Mouse (Mus musculus): Measurements from ENCODE around the gene Gng2. TPM values are rescaled to one million over a fixed set of nuclear protein-coding genes. Genes with fewer than 3 reads are reported as not detected.

Gene Gng2
- polyA plus RNA-seq, 1 experiment from 2014 or later, result 32.7 TPM

DNA sequence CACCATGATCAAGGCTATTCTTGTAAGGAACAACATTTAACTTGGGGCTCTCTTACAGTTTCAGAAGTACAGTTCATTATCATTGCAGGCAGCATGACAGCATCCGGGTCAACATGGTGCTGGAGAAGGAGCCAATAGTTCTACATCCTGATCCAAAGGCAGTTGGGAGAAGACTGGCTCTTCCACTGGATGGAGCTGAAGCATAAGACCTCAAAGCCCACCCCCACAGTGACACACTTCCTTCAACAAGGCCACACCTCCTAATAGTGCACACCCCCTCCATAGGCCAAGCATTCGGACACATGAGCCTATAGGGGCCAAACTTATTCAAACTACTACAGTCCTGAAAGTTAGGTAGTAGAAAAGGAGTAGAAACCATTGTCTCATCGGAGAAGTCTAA lies 42.3 kb downstream of the Gng2 start:
- Histone ChIP-seq H3K4me3 (ENCODE audit: low read depth, low read length) (no peak overlapping the region), H3K36me3 (ENCODE audit: control insufficient read depth, insufficient read depth, low read length) (no peaks in the 10 kb centered on the region), H3K27ac (ENCODE audit: low read depth, low read length) (no peak overlapping the region), H3K9me3 (ENCODE audit: control insufficient read depth, low read length) (no peaks in the 10 kb centered on the region), H3K4me1 (replicated peaks; ENCODE audit: control insufficient read depth, insufficient read depth, low read length) (no peaks in the 10 kb centered on the region), H3K9ac (ENCODE audit: low read depth, low read length) (no peak overlapping the region), H3K4me2 (no peak overlapping the region), H3K27me3 (replicated peaks; ENCODE audit: control insufficient read depth, insufficient read depth, low read length) (no peaks in the 10 kb centered on the region)
- ATAC-seq (replicated peaks; ENCODE audit: low FRiP score) (no peak), DNase-seq (ENCODE audit: low spot score) (no peak)
- 90% methylated on average over 3 of the region's 3 CpGs for WGBS

DNA sequence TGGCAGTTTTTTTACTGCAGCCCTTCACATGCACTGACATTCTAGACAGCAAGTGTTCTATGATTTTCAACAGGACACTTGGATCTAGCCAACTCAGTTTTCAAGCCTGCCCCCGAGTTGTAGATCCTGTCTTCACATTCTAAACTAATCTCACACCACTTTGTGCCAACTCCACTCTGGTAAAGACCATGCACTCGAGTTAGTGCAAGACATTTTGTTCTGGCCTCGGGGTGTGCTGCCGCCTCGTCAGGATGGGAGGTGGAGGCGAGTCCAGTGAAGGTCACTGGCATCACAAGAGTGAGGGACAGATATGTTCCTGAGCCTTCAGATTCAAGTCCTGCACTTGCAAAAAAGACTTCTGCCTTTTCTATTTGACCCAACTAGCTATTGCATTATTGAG lies 44.1 kb downstream of the Gng2 start:
- Histone ChIP-seq H3K4me2 (no peak overlapping the region), H3K4me1 (replicated peaks; ENCODE audit: control insufficient read depth, insufficient read depth, low read length) (peaks cover under 1% of the 10 kb centered on the region), H3K4me3 (ENCODE audit: low read depth, low read length) (no peak overlapping the region), H3K9ac (ENCODE audit: low read depth, low read length) (no peak overlapping the region), H3K9me3 (ENCODE audit: control insufficient read depth, low read length) (no peaks in the 10 kb centered on the region), H3K27me3 (replicated peaks; ENCODE audit: control insufficient read depth, insufficient read depth, low read length) (no peaks in the 10 kb centered on the region), H3K36me3 (ENCODE audit: control insufficient read depth, insufficient read depth, low read length) (no peaks in the 10 kb centered on the region), H3K27ac (ENCODE audit: low read depth, low read length) (no peak overlapping the region)
- DNase-seq (ENCODE audit: low spot score) (no peak), ATAC-seq (replicated peaks; ENCODE audit: low FRiP score) (no peak)
- 85% methylated on average over 6 of the region's 6 CpGs for WGBS

DNA sequence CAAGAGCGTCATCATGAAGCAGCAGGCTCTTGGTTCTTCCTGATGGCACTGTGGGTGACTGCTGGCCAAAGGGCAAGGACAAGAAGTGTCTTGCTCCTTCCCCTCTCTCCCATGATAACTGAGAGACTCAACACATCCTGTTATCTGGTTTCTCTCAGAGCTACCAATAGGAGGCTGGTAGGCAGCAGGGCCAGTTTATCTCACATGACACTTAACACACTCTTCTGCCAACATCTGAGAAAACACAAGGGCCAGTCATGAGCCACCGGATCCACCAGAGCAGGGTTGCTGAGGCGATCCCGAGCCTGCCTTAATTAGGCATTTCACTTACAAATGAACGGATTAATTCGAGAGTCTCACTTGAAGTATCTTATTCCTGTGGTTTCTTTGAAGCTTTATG lies 49.5 kb downstream of the Gng2 start:
- Histone ChIP-seq H3K27ac (ENCODE audit: low read depth, low read length) (no peak overlapping the region; the same call in 1 of the 2 replicates), H3K4me3 (ENCODE audit: low read depth, low read length) (no peak overlapping the region), H3K9ac (ENCODE audit: low read depth, low read length) (no peak overlapping the region), H3K4me1 (replicated peaks; ENCODE audit: control insufficient read depth, insufficient read depth, low read length) (peaks cover 14% of the 10 kb centered on the region), H3K9me3 (ENCODE audit: control insufficient read depth, low read length) (no peaks in the 10 kb centered on the region), H3K27me3 (replicated peaks; ENCODE audit: control insufficient read depth, insufficient read depth, low read length) (no peaks in the 10 kb centered on the region), H3K4me2 (no peak overlapping the region), H3K36me3 (ENCODE audit: control insufficient read depth, insufficient read depth, low read length) (no peaks in the 10 kb centered on the region)
- DNase-seq (ENCODE audit: low spot score) (peak; percentile 41), ATAC-seq (replicated peaks; ENCODE audit: low FRiP score) (peak; percentile 94)
- WGBS, result 23% methylated on average over 6 of the region's 6 CpGs

DNA sequence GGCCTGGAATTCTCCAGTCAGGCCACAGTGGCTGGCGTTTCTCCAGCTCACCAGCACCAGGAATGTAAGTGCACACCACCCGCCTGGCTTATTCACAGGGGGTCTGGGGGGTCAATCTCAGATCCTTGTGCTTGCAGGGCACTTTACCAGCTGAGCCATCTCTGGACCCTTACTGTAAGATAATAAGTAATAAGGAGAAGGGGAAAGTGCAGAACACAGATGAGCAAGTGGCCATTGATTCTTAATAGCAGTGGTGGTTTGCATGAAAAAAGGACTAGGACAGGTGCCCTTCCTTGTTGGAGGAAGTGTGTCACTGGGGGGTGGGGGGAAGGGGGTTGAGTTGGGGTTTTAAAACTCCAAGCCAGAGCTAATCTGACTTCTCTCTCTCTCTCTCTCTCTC lies 50.3 kb downstream of the Gng2 start:
- H3K4me1 ChIP-seq (replicated peaks; ENCODE audit: control insufficient read depth, insufficient read depth, low read length), result peaks cover 14% of the 10 kb centered on the region
- no peak overlapping the region for H3K9ac ChIP-seq (ENCODE audit: low read depth, low read length)
- H3K36me3 ChIP-seq (ENCODE audit: control insufficient read depth, insufficient read depth, low read length), result no peaks in the 10 kb centered on the region
- H3K4me3 ChIP-seq (ENCODE audit: low read depth, low read length), result no peak overlapping the region
- H3K9me3 ChIP-seq (ENCODE audit: control insufficient read depth, low read length), result no peaks in the 10 kb centered on the region
- no peak for DNase-seq (ENCODE audit: low spot score)
- 86% methylated on average over 2 of the region's 2 CpGs for WGBS
- no peak overlapping the region for H3K4me2 ChIP-seq
- no peak overlapping the region; the same call in 1 of the 2 replicates for H3K27ac ChIP-seq (ENCODE audit: low read depth, low read length)
- H3K27me3 ChIP-seq (replicated peaks; ENCODE audit: control insufficient read depth, insufficient read depth, low read length), result no peaks in the 10 kb centered on the region
- ATAC-seq (replicated peaks; ENCODE audit: low FRiP score), result no peak

DNA sequence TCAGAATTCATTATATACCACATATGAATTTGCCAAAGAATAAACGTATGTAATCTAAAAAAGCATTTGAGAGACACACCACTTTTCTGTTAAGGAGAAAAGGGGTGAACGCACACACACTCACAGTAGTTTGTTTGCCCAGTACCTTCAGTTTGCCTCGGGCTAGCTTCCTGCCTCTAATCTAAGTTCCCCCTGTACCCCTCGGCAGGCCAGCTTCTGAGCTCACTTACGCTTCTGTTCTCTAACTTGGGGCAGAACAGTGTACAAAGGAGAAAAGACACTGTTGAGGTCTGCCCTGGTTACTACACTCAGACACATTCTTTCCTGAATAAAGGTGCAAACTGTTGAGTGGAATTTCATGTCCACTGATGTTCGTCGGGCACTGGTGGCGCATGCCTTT lies 51.1 kb downstream of the Gng2 start:
- no peak overlapping the region for H3K4me2 ChIP-seq
- H3K27ac ChIP-seq (ENCODE audit: low read depth, low read length), result no peak overlapping the region
- no peaks in the 10 kb centered on the region for H3K36me3 ChIP-seq (ENCODE audit: control insufficient read depth, insufficient read depth, low read length)
- H3K27me3 ChIP-seq (replicated peaks; ENCODE audit: control insufficient read depth, insufficient read depth, low read length), result no peaks in the 10 kb centered on the region
- H3K4me1 ChIP-seq (replicated peaks; ENCODE audit: control insufficient read depth, insufficient read depth, low read length), result peaks cover 14% of the 10 kb centered on the region
- H3K9ac ChIP-seq (ENCODE audit: low read depth, low read length), result no peak overlapping the region
- 63% methylated on average over 8 of the region's 8 CpGs for WGBS
- ATAC-seq (replicated peaks; ENCODE audit: low FRiP score) (no peak), DNase-seq (ENCODE audit: low spot score) (no peak)
- no peak overlapping the region for H3K4me3 ChIP-seq (ENCODE audit: low read depth, low read length)
- H3K9me3 ChIP-seq (ENCODE audit: control insufficient read depth, low read length), result no peaks in the 10 kb centered on the region

DNA sequence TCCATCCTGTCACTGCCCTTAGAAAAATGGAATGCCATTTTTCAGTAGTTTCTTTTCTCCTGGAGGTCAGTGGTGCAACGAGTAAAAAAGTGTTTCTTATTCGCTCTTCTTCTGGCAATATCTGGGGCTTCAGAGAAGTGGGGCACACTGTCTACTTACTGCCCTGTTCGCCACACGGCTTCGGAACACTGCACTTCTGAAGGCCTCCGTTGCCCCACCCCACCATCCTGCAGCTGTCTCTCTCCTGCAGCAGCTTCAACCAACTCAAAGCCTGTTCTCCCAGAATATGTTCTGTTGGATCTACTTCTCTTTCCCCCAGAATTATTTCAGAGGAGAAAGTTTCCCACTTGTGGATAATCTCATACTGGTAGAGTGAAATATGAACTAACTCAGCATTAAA lies 52.3 kb downstream of the Gng2 start:
- H3K27ac ChIP-seq (ENCODE audit: low read depth, low read length), result no peak overlapping the region
- 73% methylated on average over 6 of the region's 6 CpGs for WGBS
- H3K9me3 ChIP-seq (ENCODE audit: control insufficient read depth, low read length), result no peaks in the 10 kb centered on the region
- H3K4me3 ChIP-seq (ENCODE audit: low read depth, low read length), result no peak overlapping the region
- no peak overlapping the region for H3K4me2 ChIP-seq
- no peaks in the 10 kb centered on the region for H3K36me3 ChIP-seq (ENCODE audit: control insufficient read depth, insufficient read depth, low read length)
- no peaks in the 10 kb centered on the region for H3K27me3 ChIP-seq (replicated peaks; ENCODE audit: control insufficient read depth, insufficient read depth, low read length)
- DNase-seq (ENCODE audit: low spot score), result no peak
- no peak overlapping the region for H3K9ac ChIP-seq (ENCODE audit: low read depth, low read length)
- peaks cover 14% of the 10 kb centered on the region for H3K4me1 ChIP-seq (replicated peaks; ENCODE audit: control insufficient read depth, insufficient read depth, low read length)
- no peak for ATAC-seq (replicated peaks; ENCODE audit: low FRiP score)

DNA sequence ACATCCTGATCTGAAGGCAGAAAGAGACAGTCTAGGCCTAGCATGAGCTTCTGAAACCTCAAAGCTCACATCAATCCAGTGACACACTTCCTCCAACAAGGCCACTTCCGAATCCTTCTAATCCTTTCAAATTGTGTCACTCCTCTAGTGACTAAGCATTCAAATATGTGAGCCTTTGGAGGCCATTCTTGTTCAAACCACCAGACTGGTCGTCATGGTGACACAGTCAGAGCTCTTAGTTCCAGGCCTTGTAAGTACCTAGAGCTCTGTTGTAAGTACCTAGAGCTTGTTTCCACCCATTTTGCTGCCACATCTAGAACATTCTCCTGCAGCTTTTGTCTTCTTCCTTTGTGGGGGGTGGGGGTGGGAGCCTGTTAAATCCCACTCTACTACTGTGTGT lies 53.3 kb downstream of the Gng2 start:
- ATAC-seq (replicated peaks; ENCODE audit: low FRiP score), result no peak
- Histone ChIP-seq H3K27me3 (replicated peaks; ENCODE audit: control insufficient read depth, insufficient read depth, low read length) (no peaks in the 10 kb centered on the region), H3K4me3 (ENCODE audit: low read depth, low read length) (no peak overlapping the region), H3K36me3 (ENCODE audit: control insufficient read depth, insufficient read depth, low read length) (no peaks in the 10 kb centered on the region), H3K4me1 (replicated peaks; ENCODE audit: control insufficient read depth, insufficient read depth, low read length) (peaks cover 14% of the 10 kb centered on the region), H3K4me2 (no peak overlapping the region), H3K9me3 (ENCODE audit: control insufficient read depth, low read length) (no peaks in the 10 kb centered on the region), H3K9ac (ENCODE audit: low read depth, low read length) (no peak overlapping the region), H3K27ac (ENCODE audit: low read depth, low read length) (no peak overlapping the region)
- no peak for DNase-seq (ENCODE audit: low spot score)
- 81% methylated on average over 2 of the region's 2 CpGs for WGBS

DNA sequence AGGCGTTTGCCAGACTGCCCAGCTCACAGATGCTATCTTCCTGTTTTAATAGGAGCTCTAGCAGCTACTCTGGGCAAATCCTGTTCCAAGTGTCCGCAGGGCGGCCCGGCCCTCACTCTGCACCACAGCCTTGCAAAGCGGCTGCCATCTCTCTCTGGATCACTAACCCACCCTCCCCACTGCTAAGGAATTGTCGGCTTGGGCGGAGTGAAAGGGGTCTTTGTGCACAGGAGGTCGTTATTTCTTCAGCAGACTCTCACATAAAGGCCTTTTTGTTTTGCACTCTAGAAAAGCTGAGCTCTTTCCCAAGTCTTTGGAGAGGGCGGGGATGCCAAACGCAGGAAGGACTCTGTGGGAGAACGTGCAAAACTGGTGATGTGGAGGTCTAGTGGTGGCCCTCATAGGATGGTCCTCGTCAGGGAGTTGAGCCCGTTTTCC lies 57.2 kb downstream of the Gng2 start:
- H3K9ac ChIP-seq (ENCODE audit: low read depth, low read length), result no peak overlapping the region
- no peak overlapping the region for H3K27ac ChIP-seq (ENCODE audit: low read depth, low read length)
- no peaks in the 10 kb centered on the region for H3K27me3 ChIP-seq (replicated peaks; ENCODE audit: control insufficient read depth, insufficient read depth, low read length)
- H3K4me3 ChIP-seq (ENCODE audit: low read depth, low read length), result no peak overlapping the region
- WGBS, result 77% methylated on average over 13 of the region's 13 CpGs
- no peaks in the 10 kb centered on the region for H3K9me3 ChIP-seq (ENCODE audit: control insufficient read depth, low read length)
- ATAC-seq (replicated peaks; ENCODE audit: low FRiP score) (no peak), DNase-seq (ENCODE audit: low spot score) (no peak)
- no peaks in the 10 kb centered on the region; the same call in 1 of the 2 replicates for H3K4me1 ChIP-seq (replicated peaks; ENCODE audit: control insufficient read depth, insufficient read depth, low read length)
- no peak overlapping the region for H3K4me2 ChIP-seq
- H3K36me3 ChIP-seq (ENCODE audit: control insufficient read depth, insufficient read depth, low read length), result no peaks in the 10 kb centered on the region

DNA sequence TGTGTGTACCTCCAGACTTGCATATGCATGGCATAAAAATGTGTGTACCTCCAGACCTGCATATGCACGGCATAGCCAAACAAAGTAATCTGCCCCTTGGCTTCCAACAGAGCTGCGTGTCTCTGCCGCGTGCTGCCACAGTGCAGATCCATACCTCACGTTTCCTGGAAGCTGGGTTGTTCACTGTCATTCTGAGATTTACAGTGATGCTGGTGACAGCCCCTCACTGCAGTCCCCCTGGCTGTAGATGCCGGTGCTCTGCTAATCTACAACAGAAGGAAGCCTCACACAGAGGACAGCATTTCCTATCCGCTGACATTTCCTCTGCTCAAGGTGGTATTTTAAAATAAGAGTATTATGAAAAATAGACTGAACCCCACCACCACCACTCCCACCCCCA lies 57.6 kb downstream of the Gng2 start:
- no peak overlapping the region for H3K9ac ChIP-seq (ENCODE audit: low read depth, low read length)
- no peaks in the 10 kb centered on the region for H3K27me3 ChIP-seq (replicated peaks; ENCODE audit: control insufficient read depth, insufficient read depth, low read length)
- no peaks in the 10 kb centered on the region for H3K36me3 ChIP-seq (ENCODE audit: control insufficient read depth, insufficient read depth, low read length)
- H3K27ac ChIP-seq (ENCODE audit: low read depth, low read length), result no peak overlapping the region
- H3K4me3 ChIP-seq (ENCODE audit: low read depth, low read length), result no peak overlapping the region
- WGBS, result 72% methylated on average over 7 of the region's 7 CpGs
- no peak overlapping the region for H3K4me2 ChIP-seq
- no peaks in the 10 kb centered on the region for H3K4me1 ChIP-seq (replicated peaks; ENCODE audit: control insufficient read depth, insufficient read depth, low read length)
- no peaks in the 10 kb centered on the region for H3K9me3 ChIP-seq (ENCODE audit: control insufficient read depth, low read length)
- DNase-seq (ENCODE audit: low spot score) (no peak), ATAC-seq (replicated peaks; ENCODE audit: low FRiP score) (no peak)
